Mouse (Mus musculus) limb, embryonic 11.5 days (tissue): ENCODE results near the gene Dbp. TPM values are rescaled to one million over a fixed set of nuclear protein-coding genes. Genes with fewer than 3 reads are reported as not detected.
A peak's percentile ranks its signal among the peaks of the same experiment; 100 is the strongest.

Experiments
- ATAC-seq: fragments of 200-750 bp; cut with Nextera tagmentation; 2 replicates; pipeline ENCODE4 v1.8.0; 2017; ENCODE audit warnings: low read depth; ENCODE audit not compliant: insufficient number of reproducible peaks, low FRiP score, low TSS enrichment
- DNase-seq: peaks from one replicate; pipeline ENCODE4 v3.0.0-alpha.2; 2015; ENCODE audit warnings: low spot score
- H3K27ac ChIP-seq: fragments of 300-500 bp; sonication (generic); replicated peaks from 2 replicates; pipeline ENCODE4 v1.5.1; 2014; ENCODE audit warnings: low read depth, mild to moderate bottlenecking, low read length
- H3K27me3 ChIP-seq: fragments of 300-500 bp; sonication (generic); 2 replicates; pipeline ENCODE4 v1.6.1; 2014; ENCODE audit warnings: mild to moderate bottlenecking, low read length, mixed read lengths; ENCODE audit not compliant: control insufficient read depth, insufficient read depth
- H3K36me3 ChIP-seq: fragments of 300-500 bp; sonication (generic); 2 replicates; pipeline ENCODE4 v1.6.1; 2014; ENCODE audit warnings: mild to moderate bottlenecking, low read length, moderate library complexity, mixed read lengths; ENCODE audit not compliant: control insufficient read depth, insufficient read depth
- H3K4me1 ChIP-seq: fragments of 300-500 bp; sonication (generic); 2 replicates; pipeline ENCODE4 v1.6.1; 2014; ENCODE audit warnings: low read length, mixed read lengths; ENCODE audit not compliant: control insufficient read depth, insufficient read depth
- H3K4me2 ChIP-seq: fragments of 300-500 bp; sonication (generic); 2 replicates; pipeline ENCODE4 v1.6.1; 2014; ENCODE audit warnings: low read depth, mild to moderate bottlenecking, moderate library complexity; ENCODE audit not compliant: severe bottlenecking
- H3K4me3 ChIP-seq: fragments of 300-500 bp; sonication (generic); 2 replicates; pipeline ENCODE4 v1.5.1; 2014; ENCODE audit warnings: low read depth, low read length
- H3K9ac ChIP-seq: fragments of 300-500 bp; sonication (generic); 2 replicates; pipeline ENCODE4 v1.6.1; 2014; ENCODE audit warnings: mild to moderate bottlenecking, low read length
- H3K9me3 ChIP-seq: fragments of 300-500 bp; sonication (generic); 2 replicates; pipeline ENCODE4 v1.6.1; 2016; ENCODE audit warnings: low read length; ENCODE audit not compliant: control insufficient read depth
- WGBS: fragments of 180-500 bp; shearing (Covaris S2); extraction: QIAGEN DNeasy Blood & Tissue Kit; methylation state at CpG from one replicate; pipeline ENCODE4 v1.1.7; 2014; 5-methylcytosine and 5-hydroxymethylcytosine counted together
- polyA plus RNA-seq: library from polyadenylated mRNA; unstranded; fragments of >200 nt; fragmentation: Nextera tagmentation; extraction: Ambion mirVana; gene quantifications from 2 replicates; pipeline ENCODE4 v1.2.1, GENCODE M21; 2014

Gene Dbp
- polyA plus RNA-seq, 1 experiment from 2014 or later = 4.9 TPM

DNA sequence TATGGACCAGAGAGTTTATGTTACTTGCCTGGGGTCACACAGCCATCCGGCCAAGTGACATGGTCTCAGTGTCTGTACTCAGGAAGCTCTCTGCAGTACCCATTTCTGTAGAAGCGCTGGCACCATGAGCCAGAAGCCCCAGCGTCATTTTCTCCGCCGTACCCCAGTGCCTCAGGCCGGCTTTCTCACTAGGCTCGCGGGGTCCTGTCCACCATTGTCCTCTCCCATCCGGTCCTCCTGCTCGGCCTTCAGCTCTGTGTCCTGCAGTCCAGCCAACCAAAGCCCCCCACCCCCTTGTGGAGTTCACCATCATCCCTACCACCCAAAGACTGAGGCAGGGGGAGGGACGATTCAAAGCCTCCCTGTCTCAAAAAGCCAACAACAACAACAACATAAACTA, 3.3 kb upstream of the Dbp start:
- no peak for DNase-seq
- WGBS = 92% methylated on average over 11 of the region's 11 CpGs
- Histone ChIP-seq H3K36me3 (no peaks in the 10 kb centered on the region), H3K4me1 (peaks cover 21% of the 10 kb centered on the region), H3K9ac (no peak overlapping the region), H3K27ac (no peak overlapping the region), H3K9me3 (no peaks in the 10 kb centered on the region), H3K4me3 (no peak overlapping the region), H3K27me3 (peaks cover 25% of the 10 kb centered on the region), H3K4me2 (no peak overlapping the region)
- ATAC-seq = no peak

DNA sequence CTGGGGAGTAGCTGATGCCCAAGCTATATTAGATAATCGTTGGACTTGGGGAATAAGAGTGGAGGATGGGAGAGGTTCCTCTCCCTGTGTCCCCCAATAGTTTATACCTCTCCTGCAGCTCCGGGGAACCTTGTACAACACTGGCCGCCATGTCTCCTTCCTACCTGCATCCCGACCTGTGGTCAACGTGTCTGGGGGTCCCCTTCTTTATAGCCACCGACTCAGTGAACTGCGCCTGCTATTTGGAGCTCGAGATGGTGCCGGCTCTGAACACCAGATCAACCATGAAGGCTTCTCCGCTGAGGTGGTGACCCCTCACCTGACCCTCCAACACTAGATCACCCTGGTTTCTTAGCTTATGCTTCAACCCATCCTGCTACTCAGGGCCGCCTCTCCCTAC, 2.6 kb upstream of the Dbp start:
- ATAC-seq (no peak), DNase-seq (no peak)
- H3K27me3 ChIP-seq = peaks cover 25% of the 10 kb centered on the region
- no peak overlapping the region for H3K9ac ChIP-seq
- WGBS = 95% methylated on average over 11 of the region's 11 CpGs
- no peak overlapping the region for H3K4me2 ChIP-seq
- no peaks in the 10 kb centered on the region for H3K36me3 ChIP-seq
- no peak overlapping the region for H3K4me3 ChIP-seq
- H3K27ac ChIP-seq = no peak overlapping the region
- H3K4me1 ChIP-seq = peaks cover 21% of the 10 kb centered on the region
- H3K9me3 ChIP-seq = no peaks in the 10 kb centered on the region

DNA sequence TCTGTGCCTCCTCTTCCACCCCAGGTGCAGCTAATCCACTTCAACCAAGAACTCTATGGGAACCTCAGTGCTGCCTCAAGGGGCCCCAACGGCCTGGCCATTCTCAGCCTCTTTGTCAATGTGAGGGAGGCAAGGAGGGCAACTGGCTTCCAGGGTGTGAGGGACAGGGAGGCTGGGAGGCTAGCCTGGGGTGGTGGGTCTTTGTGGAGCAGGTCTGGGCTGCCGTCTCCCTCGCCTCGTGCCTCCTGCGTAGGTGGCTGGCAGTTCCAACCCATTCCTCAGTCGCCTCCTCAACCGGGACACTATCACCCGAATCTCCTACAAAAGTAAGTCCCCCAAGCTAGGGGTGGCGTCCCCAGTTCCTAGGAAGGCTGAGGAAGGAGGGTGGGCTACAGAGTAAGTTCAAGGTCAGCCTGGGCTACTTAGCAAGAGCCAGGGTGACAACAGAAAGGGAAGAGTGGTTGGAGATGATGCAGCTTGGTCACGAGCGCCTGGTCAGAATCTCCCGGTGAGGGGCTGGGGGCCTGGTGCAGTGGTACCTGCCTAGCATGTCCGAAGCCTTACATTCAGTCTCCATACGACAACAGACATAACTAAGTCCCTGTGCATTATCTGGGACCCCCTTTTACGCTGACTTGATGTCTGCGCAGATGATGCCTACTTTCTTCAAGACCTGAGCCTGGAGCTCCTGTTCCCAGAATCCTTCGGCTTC, 1.9 kb upstream of the Dbp start:
- Histone ChIP-seq H3K4me3 (no peak overlapping the region), H3K27ac (no peak overlapping the region), H3K4me1 (peaks cover 26% of the 10 kb centered on the region), H3K9me3 (no peaks in the 10 kb centered on the region), H3K9ac (no peak overlapping the region), H3K36me3 (no peaks in the 10 kb centered on the region), H3K27me3 (peaks cover 25% of the 10 kb centered on the region), H3K4me2 (peak overlapping the region; percentile 72; the same call in 1 of the 2 replicates)
- DNase-seq (no peak), ATAC-seq (no peak)
- 89% methylated on average over 17 of the region's 17 CpGs for WGBS

DNA sequence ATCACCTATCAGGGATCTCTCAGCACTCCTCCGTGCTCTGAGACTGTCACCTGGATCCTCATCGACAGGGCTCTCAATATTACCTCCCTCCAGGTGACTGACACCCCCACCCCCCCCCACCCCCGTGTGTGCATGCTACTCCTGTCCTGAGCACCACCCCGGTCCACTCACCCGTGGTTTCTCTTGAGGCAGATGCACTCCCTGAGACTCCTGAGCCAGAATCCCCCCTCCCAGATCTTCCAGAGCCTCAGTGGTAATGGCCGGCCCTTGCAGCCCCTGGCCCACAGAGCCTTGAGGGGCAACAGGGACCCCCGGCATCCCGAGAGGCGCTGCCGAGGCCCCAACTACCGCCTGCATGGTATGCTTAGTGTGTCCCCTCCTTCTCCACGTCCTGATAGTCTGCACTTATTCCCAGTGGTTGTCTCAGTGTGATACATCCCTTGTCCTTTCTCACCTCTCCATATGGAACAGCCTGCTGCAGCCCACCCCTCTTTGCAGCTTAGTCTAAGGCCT, 1.3 kb upstream of the Dbp start:
- no peaks in the 10 kb centered on the region for H3K9me3 ChIP-seq
- peaks cover 32% of the 10 kb centered on the region for H3K4me1 ChIP-seq
- peaks cover 21% of the 10 kb centered on the region for H3K27me3 ChIP-seq
- H3K36me3 ChIP-seq = no peaks in the 10 kb centered on the region
- H3K9ac ChIP-seq = peak overlapping the region; percentile 41
- H3K4me2 ChIP-seq = peak overlapping the region; percentile 72; the same call in 1 of the 2 replicates
- H3K4me3 ChIP-seq = peak overlapping the region; percentile 33
- WGBS = 46% methylated on average over 12 of the region's 12 CpGs
- ATAC-seq (no peak), DNase-seq (no peak)
- peak overlapping the region; percentile 51; the same call in 1 of the 2 replicates for H3K27ac ChIP-seq

DNA sequence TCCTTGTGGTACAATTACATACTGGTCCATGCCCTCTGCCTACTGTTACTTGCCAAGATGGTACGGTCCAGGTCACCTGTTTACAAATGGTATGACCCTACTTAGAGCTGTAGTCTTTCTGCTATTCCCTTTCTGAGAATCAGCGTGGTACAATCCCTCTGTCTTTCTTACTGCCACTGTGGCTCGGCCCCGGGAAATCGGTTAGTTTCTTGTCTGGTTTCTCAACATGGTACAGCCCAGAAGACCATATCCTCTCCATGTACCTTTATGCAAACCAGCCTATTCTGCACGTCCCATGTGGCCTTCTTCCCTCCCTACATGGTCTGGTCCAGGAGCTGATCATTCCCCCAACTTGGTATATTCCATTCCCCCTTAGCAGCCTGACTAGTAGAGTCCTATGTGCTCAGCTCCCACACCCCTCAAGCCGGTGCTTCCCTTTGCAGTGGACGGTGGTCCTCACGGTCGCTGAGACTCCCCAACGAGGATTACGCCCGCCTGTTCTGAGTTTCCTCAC, 785 bp upstream of the Dbp start:
- peaks cover 37% of the 10 kb centered on the region for H3K4me1 ChIP-seq
- peak overlapping the region; percentile 51; the same call in 1 of the 2 replicates for H3K27ac ChIP-seq
- peak; percentile 77 for DNase-seq
- ATAC-seq = peak; percentile 41
- peak overlapping the region; percentile 41 for H3K9ac ChIP-seq
- WGBS = under 1% methylated on average over 13 of the region's 13 CpGs
- peak overlapping the region; percentile 33 for H3K4me3 ChIP-seq
- no peaks in the 10 kb centered on the region for H3K36me3 ChIP-seq
- peaks cover 15% of the 10 kb centered on the region for H3K27me3 ChIP-seq
- H3K9me3 ChIP-seq = no peaks in the 10 kb centered on the region
- H3K4me2 ChIP-seq = peak overlapping the region; percentile 72

DNA sequence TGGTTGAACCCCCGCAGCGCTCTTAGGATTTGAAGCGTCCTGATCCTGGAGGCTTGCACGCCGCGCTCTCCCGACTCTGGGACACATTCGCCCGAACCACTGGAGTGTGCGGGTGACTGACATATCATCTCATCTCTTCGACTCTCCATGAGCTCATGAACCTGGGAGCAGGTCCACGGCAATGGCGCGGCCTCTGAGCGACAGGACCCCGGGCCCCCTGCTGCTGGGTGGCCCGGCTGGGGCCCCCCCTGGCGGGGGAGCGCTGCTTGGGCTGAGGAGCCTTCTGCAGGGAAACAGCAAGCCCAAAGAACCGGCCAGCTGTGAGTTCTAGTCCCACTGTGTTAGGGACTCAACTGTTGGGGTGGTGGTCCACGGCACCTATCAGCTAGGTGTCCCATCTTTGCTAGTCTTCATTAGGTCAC, 566 bp downstream of the Dbp start:
- Histone ChIP-seq H3K36me3 (no peaks in the 10 kb centered on the region; the same call in 1 of the 2 replicates), H3K9ac (peak overlapping the region; percentile 34), H3K9me3 (no peaks in the 10 kb centered on the region), H3K27me3 (peaks cover 2% of the 10 kb centered on the region), H3K27ac (no peak overlapping the region; the same call in 1 of the 2 replicates), H3K4me2 (peak overlapping the region; percentile 72), H3K4me1 (peaks cover 36% of the 10 kb centered on the region), H3K4me3 (peak overlapping the region; percentile 49)
- ATAC-seq = no peak
- WGBS = 0% methylated on average over 21 of the region's 21 CpGs
- no peak for DNase-seq

DNA sequence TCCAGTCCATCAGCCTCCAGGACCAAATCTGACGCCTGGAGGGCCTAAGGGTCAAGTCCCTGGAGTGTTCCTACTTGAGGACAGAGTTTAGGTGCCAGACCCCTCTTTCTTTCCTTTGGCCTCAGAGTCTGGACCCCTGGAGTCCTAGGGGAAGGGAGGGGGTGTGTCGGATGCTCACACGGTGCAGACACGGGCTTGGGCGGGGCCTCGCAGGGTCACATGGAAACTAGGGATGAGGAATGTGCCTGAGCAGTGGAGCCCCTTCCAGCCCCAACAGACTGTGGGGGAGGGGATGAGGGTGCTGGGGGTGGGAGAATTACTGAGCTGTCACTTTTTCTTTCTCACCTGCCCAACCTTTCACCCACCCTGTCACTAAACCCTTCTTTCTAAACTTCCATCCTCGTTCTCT, 989 bp downstream of the Dbp start:
- 1% methylated on average over 7 of the region's 7 CpGs for WGBS
- peak; percentile 68 for DNase-seq

DNA sequence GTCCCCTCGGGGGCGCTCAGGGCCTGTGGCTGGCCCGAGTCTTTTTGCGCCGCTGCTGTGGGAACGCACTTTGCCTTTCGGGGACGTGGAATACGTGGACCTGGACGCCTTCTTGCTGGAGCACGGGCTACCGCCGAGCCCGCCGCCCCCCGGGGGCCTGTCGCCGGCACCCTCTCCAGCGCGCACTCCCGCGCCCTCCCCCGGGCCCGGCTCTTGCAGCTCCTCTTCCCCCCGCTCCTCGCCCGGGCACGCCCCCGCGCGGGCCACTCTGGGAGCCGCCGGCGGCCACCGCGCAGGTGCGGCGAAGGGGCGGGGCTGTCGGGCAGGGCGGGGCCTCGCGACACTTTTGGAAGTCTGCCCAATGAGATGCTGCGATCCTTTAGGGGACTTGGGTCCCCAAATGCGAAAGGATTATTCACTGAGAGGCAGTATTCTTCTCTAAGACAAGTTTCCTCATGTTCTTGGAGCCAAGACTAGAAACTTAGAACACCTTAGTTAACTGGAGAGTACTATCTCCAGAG, 1.9 kb downstream of the Dbp start:
- Histone ChIP-seq H3K27ac (peak overlapping the region; percentile 76), H3K36me3 (peaks cover 9% of the 10 kb centered on the region; the same call in 1 of the 2 replicates), H3K4me3 (peak overlapping the region; percentile 49), H3K9ac (peak overlapping the region; percentile 72), H3K27me3 (no peaks in the 10 kb centered on the region), H3K9me3 (no peaks in the 10 kb centered on the region), H3K4me2 (peak overlapping the region; percentile 72), H3K4me1 (peaks cover 32% of the 10 kb centered on the region)
- no peak for ATAC-seq
- WGBS = 1% methylated on average over 45 of the region's 45 CpGs
- DNase-seq = peak; percentile 90

More for the DNA sequence above, 989 bp downstream of the Dbp start:
- Histone ChIP-seq H3K9me3 (no peaks in the 10 kb centered on the region), H3K4me1 (peaks cover 34% of the 10 kb centered on the region), H3K36me3 (peaks cover 2% of the 10 kb centered on the region; the same call in 1 of the 2 replicates), H3K9ac (peak overlapping the region; percentile 72), H3K27me3 (no peaks in the 10 kb centered on the region), H3K4me2 (peak overlapping the region; percentile 72), H3K27ac (no peak overlapping the region), H3K4me3 (peak overlapping the region; percentile 49)
- no peak for ATAC-seq
